Comparison of ENCODE assay signal across 28 mouse cellular contexts in genomic region chr2:62210109-62210508, GRCm38 (mm10).
"Had no signal": no experiment of that assay in that cellular context is flagged by ENCODE, and none has a peak within 500 bp of the region (broad histone marks: within the 10 kb centered on the region; RNA-seq: fewer than 3 reads in every experiment).

No protein-coding gene starts in this region.

- H3K9ac ChIP-seq: embryonic facial prominence, embryonic 12.5 days; embryonic facial prominence, embryonic 13.5 days; embryonic facial prominence, embryonic 15.5 days; forebrain, embryonic 12.5 days; forebrain, embryonic 13.5 days; forebrain, embryonic 15.5 days; forebrain, postnatal 0 days had no signal

- H3K4me3 ChIP-seq: embryonic facial prominence, embryonic 10.5 days; embryonic facial prominence, embryonic 12.5 days; embryonic facial prominence, embryonic 13.5 days; embryonic facial prominence, embryonic 15.5 days; erythroblast, embryonic 14.5 days; forebrain, embryonic 10.5 days; forebrain, embryonic 12.5 days; forebrain, embryonic 13.5 days; forebrain, embryonic 15.5 days; gastrocnemius, adult 2 months had no signal

- H3K4me1 ChIP-seq: embryonic facial prominence, embryonic 10.5 days; embryonic facial prominence, embryonic 12.5 days; embryonic facial prominence, embryonic 13.5 days; embryonic facial prominence, embryonic 15.5 days; forebrain, embryonic 10.5 days; forebrain, embryonic 12.5 days; forebrain, embryonic 13.5 days; forebrain, embryonic 15.5 days had no signal

- DNase-seq: cerebellum, adult 18-20 months; cerebellum, adult 2 months; cerebellum, adult 8-10 months; cerebellum, adult 9-10 months; cerebellum, adult 9-11 months; cerebellum, postnatal 10 days; cerebellum, postnatal 14 days; cerebellum, postnatal 25 days; cerebellum, postnatal 36 days; embryo, embryonic 11 days; forebrain, postnatal 0 days; gastrocnemius, adult 2 months; gastrocnemius, postnatal 10 days; gastrocnemius, postnatal 14 days; gastrocnemius, postnatal 25 days; gastrocnemius, postnatal 36 days; heart, adult 11 months had no signal

- H3K27me3 ChIP-seq: embryonic facial prominence, embryonic 12.5 days; embryonic facial prominence, embryonic 13.5 days; embryonic facial prominence, embryonic 15.5 days; forebrain, embryonic 12.5 days; forebrain, embryonic 13.5 days; forebrain, embryonic 15.5 days had no signal

- ATAC-seq: forebrain, embryonic 13.5 days; forebrain, embryonic 14.5 days; forebrain, embryonic 15.5 days; forebrain, embryonic 16.5 days; forebrain, postnatal 0 days had no signal

- H3K9me3 ChIP-seq: embryonic facial prominence, embryonic 10.5 days; embryonic facial prominence, embryonic 12.5 days; embryonic facial prominence, embryonic 13.5 days; embryonic facial prominence, embryonic 15.5 days; forebrain, embryonic 10.5 days; forebrain, embryonic 12.5 days; forebrain, embryonic 13.5 days; forebrain, embryonic 15.5 days had no signal

- H3K27ac ChIP-seq: embryonic facial prominence, embryonic 10.5 days; embryonic facial prominence, embryonic 12.5 days; embryonic facial prominence, embryonic 13.5 days; embryonic facial prominence, embryonic 15.5 days; forebrain, embryonic 10.5 days; forebrain, embryonic 12.5 days; forebrain, embryonic 13.5 days; forebrain, embryonic 15.5 days; gastrocnemius, adult 2 months had no signal

- H3K36me3 ChIP-seq: embryonic facial prominence, embryonic 10.5 days; embryonic facial prominence, embryonic 12.5 days; embryonic facial prominence, embryonic 13.5 days; embryonic facial prominence, embryonic 15.5 days; forebrain, embryonic 10.5 days; forebrain, embryonic 12.5 days; forebrain, embryonic 15.5 days had no signal

- H3K4me2 ChIP-seq: embryonic facial prominence, embryonic 12.5 days; embryonic facial prominence, embryonic 13.5 days; embryonic facial prominence, embryonic 15.5 days; forebrain, embryonic 12.5 days; forebrain, embryonic 13.5 days; forebrain, embryonic 15.5 days had no signal
